Mouse (Mus musculus) megakaryocyte, embryonic 14.5 days (primary cell): ENCODE results near the gene Mef2c.

Experiments
- FLI1 ChIP-seq: IDR thresholded peaks from 2 replicates; pipeline ENCODE4 v1.6.1; 2012; ENCODE audit warnings: low read length, inconsistent platforms, mixed read lengths
- GATA1 ChIP-seq: IDR thresholded peaks from 3 replicates; pipeline ENCODE4 v1.6.1; 2012; ENCODE audit warnings: mixed read lengths, low read length, inconsistent platforms, borderline replicate concordance

GRCm38 (mm10) chr13:83515013-83515547 lies 11.2 kb downstream of the Mef2c start:
- TF ChIP-seq GATA1, result no peak
- no peak for TF ChIP-seq FLI1
